In the genomic region with DNA sequence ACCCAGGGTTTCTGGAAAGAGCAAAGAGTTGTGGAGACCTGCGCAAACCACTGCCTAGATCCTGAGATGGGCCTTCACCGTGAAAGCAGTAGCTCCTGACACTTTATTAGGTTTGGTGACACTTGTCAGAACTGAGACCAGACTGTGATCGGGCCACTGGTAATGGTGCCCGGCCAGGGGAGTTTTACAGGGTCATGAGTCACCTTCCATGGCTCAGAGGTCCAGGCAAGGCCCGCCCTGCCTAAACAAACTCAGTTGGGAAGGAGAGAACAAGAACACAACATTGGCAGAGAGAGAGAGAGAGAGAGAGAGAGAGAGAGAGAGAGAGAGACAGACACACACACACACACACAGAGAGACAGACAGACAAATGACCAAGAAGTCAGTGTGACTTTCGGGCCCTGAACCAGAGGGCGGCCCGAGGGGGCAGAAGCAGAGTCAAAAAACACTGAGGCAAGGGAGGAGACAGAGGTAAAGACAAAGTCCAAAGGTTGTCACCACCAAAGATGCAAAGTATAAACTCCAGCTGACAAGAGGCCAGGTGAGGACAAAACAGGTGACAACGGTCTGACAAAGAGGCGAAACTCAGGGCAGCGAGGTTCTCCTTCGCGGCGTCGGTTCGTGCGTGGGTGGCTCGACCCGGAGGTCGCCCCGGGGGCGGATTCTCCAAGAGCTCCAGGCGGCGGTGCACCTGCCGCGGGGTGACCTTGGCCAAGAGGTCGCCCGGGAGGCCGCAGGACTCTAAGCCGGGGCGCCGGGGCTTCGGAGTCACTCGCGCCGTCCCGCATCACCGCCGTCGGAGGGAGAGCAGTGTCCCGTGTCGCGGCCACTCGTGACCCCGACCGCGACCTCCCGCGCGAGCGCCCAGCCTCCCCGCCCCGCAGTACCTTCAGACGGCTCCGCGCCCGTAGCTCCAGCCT, we compare ENCODE assay signal across 8 mouse cellular contexts. TPM values are rescaled to one million over a fixed set of nuclear protein-coding genes. Genes with fewer than 3 reads are reported as not detected.
DNase-seq lines count a peak whose midpoint lies in the region; ATAC-seq and TF ChIP-seq lines count a peak whose summit lies in the region.

No protein-coding gene starts in this region.

- H3K4me3 ChIP-seq in forebrain, embryonic 12.5 days (replicated peaks), result peak overlapping the region; percentile 97
- peak overlapping the region; percentile 95 for H3K4me3 ChIP-seq in kidney, adult 2 months (ENCODE audit: insufficient read depth, low read depth, low read length)

- no peak for TF ChIP-seq CTCF in kidney, adult 2 months (conservative IDR thresholded peaks at IDR 0.05; ENCODE audit: insufficient read depth, insufficient read length, low read depth, low read length)

- H3K27ac ChIP-seq in forebrain, embryonic 12.5 days, result 0 out of 2 replicates have a peak overlapping the region, but pooled peaks have one; percentile 51
- peak overlapping the region; percentile 93 for H3K27ac ChIP-seq in kidney, adult 2 months (ENCODE audit: insufficient read depth, low read depth, low read length)

- whole genome bisulfite sequencing in forebrain, embryonic 12.5 days, result 7% methylated on average over 50 of the region's 57 CpGs
- 2% methylated on average over 57 of the region's 57 CpGs for WGBS in kidney, adult 2 months

- peak overlapping the region; percentile 90 for H3K9ac ChIP-seq in forebrain, embryonic 12.5 days

- H3K4me2 ChIP-seq in forebrain, embryonic 12.5 days, result peak overlapping the region; percentile 79

- DNase-seq in heart, adult 11 months, result peak; percentile 91
- DNase-seq in heart, adult 18-20 months, result no peak
- DNase-seq in NIH3T3 (ENCODE audit: low read depth), result peak; percentile 28
- DNase-seq in kidney, adult 2 months, result peak; percentile 85
- no peak for DNase-seq in ovary, postnatal 36 days (ENCODE audit: low spot score)
- DNase-seq in left cerebral cortex, adult 9 months (ENCODE audit: low spot score in 2 of 2), result no peak

- ATAC-seq in forebrain, embryonic 12.5 days (ENCODE audit: low FRiP score), result no peak; the same call in 1 of the 2 replicates
- ATAC-seq in megakaryocyte-erythroid progenitor cell, adult 5-6 weeks (replicated peaks; ENCODE audit: low FRiP score, low TSS enrichment, poor library complexity, severe bottlenecking), result 0 out of 2 replicates have a peak, but pooled peaks have one; percentile 20

- no peaks in the 10 kb centered on the region; the same call in 1 of the 2 replicates for H3K27me3 ChIP-seq in forebrain, embryonic 12.5 days
- no peaks in the 10 kb centered on the region for H3K27me3 ChIP-seq in kidney, adult 2 months (replicated peaks; ENCODE audit: control insufficient read depth, insufficient read depth, low read length)

- no peaks in the 10 kb centered on the region for H3K9me3 ChIP-seq in forebrain, embryonic 12.5 days

- H3K36me3 ChIP-seq in forebrain, embryonic 12.5 days (replicated peaks), result peaks cover 10% of the 10 kb centered on the region
- peaks cover 2% of the 10 kb centered on the region for H3K36me3 ChIP-seq in kidney, adult 2 months (ENCODE audit: control insufficient read depth, insufficient read depth, low read length)

- peaks cover 29% of the 10 kb centered on the region for H3K4me1 ChIP-seq in forebrain, embryonic 12.5 days
- peaks cover 21% of the 10 kb centered on the region for H3K4me1 ChIP-seq in kidney, adult 2 months (ENCODE audit: control insufficient read depth, insufficient read depth, low read length)

- no peak for TF ChIP-seq POLR2A in kidney, adult 2 months (IDR thresholded peaks at IDR 0.05; ENCODE audit: low read depth, low read length)

RNA-seq across cellular contexts. Expression of gene Zbtb43, which starts 0.6 kb away (rescaled TPM):
- total RNA-seq in heart, adult 18-20 months (2021), result 10 to 100 TPM; 16.2 to 16.6 TPM
- polyA plus RNA-seq in forebrain, embryonic 12.5 days (2016; fragmentation: Nextera tagmentation; extraction: Ambion mirVana), result 28.2 and 30.2 TPM in 2 replicates
- 14.2 and 15.0 TPM in 2 replicates for polyA plus RNA-seq in kidney, adult 2 months (2012; rRNA removed)
- total RNA-seq in megakaryocyte-erythroid progenitor cell, adult 5-6 weeks (2014; fragmentation: Nextera tagmentation), result 12.0 and 12.4 TPM in 2 replicates
- total RNA-seq in megakaryocyte-erythroid progenitor cell, adult 5-6 weeks (2017), result 13.3 and 17.8 TPM in 2 replicates

RNA-seq across cellular contexts. Expression of gene Zbtb34, which starts 36.7 kb away (rescaled TPM):
- 1 to 10 TPM; 4.7 to 8.0 TPM for total RNA-seq in heart, adult 18-20 months (2021)
- 10.4 and 12.4 TPM in 2 replicates for polyA plus RNA-seq in forebrain, embryonic 12.5 days (2016; fragmentation: Nextera tagmentation; extraction: Ambion mirVana)
- 5.1 and 6.2 TPM in 2 replicates for polyA plus RNA-seq in kidney, adult 2 months (2012; rRNA removed)
- total RNA-seq in megakaryocyte-erythroid progenitor cell, adult 5-6 weeks (2014; fragmentation: Nextera tagmentation), result 13.7 and 20.6 TPM in 2 replicates
- 3.1 and 3.5 TPM in 2 replicates for total RNA-seq in megakaryocyte-erythroid progenitor cell, adult 5-6 weeks (2017)

Comparison
In these comparisons a context has a peak if more than half of its experiments do, and no peak if none do; other contexts are left out.
1. DNase-seq: peak in heart, adult 11 months (single experiment), NIH3T3 (single experiment) and kidney, adult 2 months (single experiment); none in heart, adult 18-20 months (0 of 2), ovary, postnatal 36 days (single experiment) and left cerebral cortex, adult 9 months (0 of 2).